Mouse (Mus musculus): Measurements from ENCODE around the gene Hsd17b6. TPM values are rescaled to one million over a fixed set of nuclear protein-coding genes. Genes with fewer than 3 reads are reported as not detected.

Hsd17b6 gene
- polyA plus RNA-seq, 1 experiment: not detected

GRCm38 (mm10) chr10:127966506-127966905 lies 40.9 kb downstream of the Hsd17b6 start:
- TF ChIP-seq GATA1 (IDR thresholded peaks at IDR 0.05; ENCODE audit: low read length): no peak

GRCm38 (mm10) chr10:127964004-127964403 lies 43.4 kb downstream of the Hsd17b6 start:
- TF ChIP-seq GATA1 (IDR thresholded peaks at IDR 0.05; ENCODE audit: low read length): no peak

GRCm38 (mm10) chr10:127962451-127962850 lies 45.0 kb downstream of the Hsd17b6 start:
- TF ChIP-seq GATA1 (IDR thresholded peaks at IDR 0.05; ENCODE audit: low read length): no peak

- no peak for TF ChIP-seq GATA1 (IDR thresholded peaks at IDR 0.05; ENCODE audit: low read length)
These were observed 48.2 kb downstream of the Hsd17b6 start for GRCm38 (mm10) chr10:127959161-127959679.

- no peak for TF ChIP-seq GATA1 (IDR thresholded peaks at IDR 0.05; ENCODE audit: low read length)
These were observed 51.1 kb downstream of the Hsd17b6 start for GRCm38 (mm10) chr10:127956168-127956816.

GRCm38 (mm10) chr10:127955034-127955433 lies 52.4 kb downstream of the Hsd17b6 start:
- TF ChIP-seq GATA1 (IDR thresholded peaks at IDR 0.05; ENCODE audit: low read length): no peak

GRCm38 (mm10) chr10:127951821-127952220 lies 55.6 kb downstream of the Hsd17b6 start:
- no peak for TF ChIP-seq GATA1 (IDR thresholded peaks at IDR 0.05; ENCODE audit: low read length)

- TF ChIP-seq GATA1 (IDR thresholded peaks at IDR 0.05; ENCODE audit: low read length): no peak
These were observed 56.0 kb downstream of the Hsd17b6 start for GRCm38 (mm10) chr10:127951390-127951789.

- TF ChIP-seq GATA1 (IDR thresholded peaks at IDR 0.05; ENCODE audit: low read length): no peak
These were observed 57.7 kb downstream of the Hsd17b6 start for GRCm38 (mm10) chr10:127949596-127950130.

- no peak for TF ChIP-seq GATA1 (IDR thresholded peaks at IDR 0.05; ENCODE audit: low read length)
These were observed 61.9 kb downstream of the Hsd17b6 start for GRCm38 (mm10) chr10:127945432-127946064.

Other genes with a start within 250 kb of the Hsd17b6 start
- gene Rdh1, start 247.9 kb downstream of the Hsd17b6 start, polyA plus RNA-seq (2012): not detected in 2 replicates
- gene Rdh16f1, start 247.8 kb downstream of the Hsd17b6 start, polyA plus RNA-seq (2012): not detected in 2 replicates
- not detected in 2 replicates for gene Rdh9, start 231.2 kb downstream of the Hsd17b6 start, polyA plus RNA-seq (2012)
- not detected in 2 replicates for gene Rdh16, start 206.5 kb downstream of the Hsd17b6 start, polyA plus RNA-seq (2012)
- gene Rdh19, start 157.7 kb downstream of the Hsd17b6 start, polyA plus RNA-seq (2012): not detected in 2 replicates
- gene Rdh16f2, start 141.1 kb downstream of the Hsd17b6 start, polyA plus RNA-seq (2012): not detected in 2 replicates
- not detected in 2 replicates for gene Rdh7, start 118.8 kb downstream of the Hsd17b6 start, polyA plus RNA-seq (2012)
- gene Sdr9c7, start 109.1 kb downstream of the Hsd17b6 start, polyA plus RNA-seq (2012): not detected in 2 replicates
- 1.4 and 2.4 TPM in 2 replicates for gene Prim1, start 7.6 kb upstream of the Hsd17b6 start, polyA plus RNA-seq (2012)
- gene Naca, start 28.0 kb upstream of the Hsd17b6 start, polyA plus RNA-seq (2012): 68.4 and 148 TPM in 2 replicates
- 213 and 308 TPM in 2 replicates for gene Ptges3, start 51.3 kb upstream of the Hsd17b6 start, polyA plus RNA-seq (2012)
- 2,012 and 2,953 TPM in 2 replicates for gene Atp5b, start 75.7 kb upstream of the Hsd17b6 start, polyA plus RNA-seq (2012)
- gene Baz2a, start 84.0 kb upstream of the Hsd17b6 start, polyA plus RNA-seq (2012): 30.8 and 32.5 TPM in 2 replicates
- 8.8 and 10.8 TPM in 2 replicates for gene Rbms2, start 172.7 kb upstream of the Hsd17b6 start, polyA plus RNA-seq (2012)
- gene Gls2, start 186.8 kb upstream of the Hsd17b6 start, polyA plus RNA-seq (2012): 15.4 and 19.6 TPM in 2 replicates
- gene Spryd4, start 204.2 kb upstream of the Hsd17b6 start, polyA plus RNA-seq (2012): 3.9 and 5.2 TPM in 2 replicates
- gene Mip, start 218.2 kb upstream of the Hsd17b6 start, polyA plus RNA-seq (2012): not detected in 2 replicates
- 38.9 and 45.1 TPM in 2 replicates for gene Timeless, start 224.5 kb upstream of the Hsd17b6 start, polyA plus RNA-seq (2012)
- gene Apon, start 246.5 kb upstream of the Hsd17b6 start, polyA plus RNA-seq (2012): 0.04 TPM in 1 of 2 replicates, not detected in the other